Mouse (Mus musculus): Measurements from ENCODE around the gene Tmem18. TPM values are rescaled to one million over a fixed set of nuclear protein-coding genes. Genes with fewer than 3 reads are reported as not detected.

Gene Tmem18
- polyA plus RNA-seq, 1 experiment from 2014 or later: 25.8 TPM

DNA sequence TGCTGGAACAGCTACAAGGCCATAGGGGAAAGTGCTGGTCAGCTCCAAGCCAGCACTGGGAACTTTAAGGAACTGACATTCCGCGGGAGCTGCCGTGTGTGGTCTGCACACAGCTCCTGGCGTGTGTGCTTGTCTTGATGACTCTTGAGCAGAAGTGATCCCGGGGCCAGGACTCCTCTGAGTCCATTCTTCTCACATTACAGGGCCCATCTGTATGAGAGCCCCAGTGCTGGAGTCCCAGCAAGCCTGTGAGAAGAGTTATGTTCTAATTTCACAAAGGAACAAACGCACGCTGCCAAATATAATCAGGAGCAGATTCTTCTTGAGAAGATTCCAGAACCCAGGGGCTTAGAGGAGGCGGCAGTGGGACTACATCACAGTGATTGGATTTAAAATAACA is 34.2 kb downstream of the Tmem18 start:
- peaks cover 4% of the 10 kb centered on the region; the same call in 1 of the 2 replicates for H3K9me3 ChIP-seq (ENCODE audit: control insufficient read depth, low read length)
- H3K4me1 ChIP-seq (ENCODE audit: control insufficient read depth, insufficient read depth, low read length): peaks cover 8% of the 10 kb centered on the region; the same call in 1 of the 2 replicates
- ATAC-seq (ENCODE audit: insufficient number of reproducible peaks, low FRiP score, low TSS enrichment, low read depth) (no peak), DNase-seq (ENCODE audit: low spot score) (peak; percentile 61)
- WGBS: 19% methylated on average over 8 of the region's 8 CpGs
- H3K27me3 ChIP-seq (ENCODE audit: control insufficient read depth, insufficient read depth, low read length): no peaks in the 10 kb centered on the region
- 0 out of 2 replicates have a peak overlapping the region, but pooled peaks have one; percentile 21 for H3K27ac ChIP-seq (replicated peaks; ENCODE audit: low read depth, low read length)
- no peaks in the 10 kb centered on the region for H3K36me3 ChIP-seq (ENCODE audit: control insufficient read depth, insufficient read depth, low read length)
- H3K9ac ChIP-seq (ENCODE audit: low read length): no peak overlapping the region
- H3K4me3 ChIP-seq (ENCODE audit: low read depth, low read length): no peak overlapping the region
- no peak overlapping the region for H3K4me2 ChIP-seq (ENCODE audit: low read depth, severe bottlenecking)

DNA sequence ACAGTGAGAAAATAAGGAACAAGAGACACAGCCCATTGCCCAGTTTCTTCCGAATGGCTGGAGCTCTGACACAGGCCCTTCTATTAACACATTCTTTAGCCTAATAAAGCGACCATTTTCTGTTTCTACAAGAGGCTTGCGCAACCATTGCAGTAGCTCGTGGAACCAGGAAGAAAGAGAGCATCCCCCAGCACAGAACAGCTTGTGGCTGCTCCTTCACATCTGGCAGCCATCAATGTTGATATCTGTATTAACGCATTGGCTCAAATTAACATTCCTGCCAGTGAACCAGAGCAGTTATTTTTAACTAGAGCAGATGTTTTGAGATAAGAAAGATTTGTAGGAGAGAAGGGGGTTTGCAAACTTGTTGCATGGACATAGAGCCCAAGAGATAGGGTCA is 44.2 kb downstream of the Tmem18 start:
- no peaks in the 10 kb centered on the region for H3K36me3 ChIP-seq (ENCODE audit: control insufficient read depth, insufficient read depth, low read length)
- no peaks in the 10 kb centered on the region for H3K4me1 ChIP-seq (ENCODE audit: control insufficient read depth, insufficient read depth, low read length)
- no peak overlapping the region for H3K4me2 ChIP-seq (ENCODE audit: low read depth, severe bottlenecking)
- ATAC-seq (ENCODE audit: insufficient number of reproducible peaks, low FRiP score, low TSS enrichment, low read depth): no peak
- no peak for DNase-seq (ENCODE audit: low spot score)
- 48% methylated on average over 5 of the region's 5 CpGs for WGBS
- no peak overlapping the region for H3K9ac ChIP-seq (ENCODE audit: low read length)
- no peaks in the 10 kb centered on the region for H3K27me3 ChIP-seq (ENCODE audit: control insufficient read depth, insufficient read depth, low read length)
- H3K4me3 ChIP-seq (ENCODE audit: low read depth, low read length): no peak overlapping the region
- H3K9me3 ChIP-seq (ENCODE audit: control insufficient read depth, low read length): no peaks in the 10 kb centered on the region
- H3K27ac ChIP-seq (replicated peaks; ENCODE audit: low read depth, low read length): no peak overlapping the region

DNA sequence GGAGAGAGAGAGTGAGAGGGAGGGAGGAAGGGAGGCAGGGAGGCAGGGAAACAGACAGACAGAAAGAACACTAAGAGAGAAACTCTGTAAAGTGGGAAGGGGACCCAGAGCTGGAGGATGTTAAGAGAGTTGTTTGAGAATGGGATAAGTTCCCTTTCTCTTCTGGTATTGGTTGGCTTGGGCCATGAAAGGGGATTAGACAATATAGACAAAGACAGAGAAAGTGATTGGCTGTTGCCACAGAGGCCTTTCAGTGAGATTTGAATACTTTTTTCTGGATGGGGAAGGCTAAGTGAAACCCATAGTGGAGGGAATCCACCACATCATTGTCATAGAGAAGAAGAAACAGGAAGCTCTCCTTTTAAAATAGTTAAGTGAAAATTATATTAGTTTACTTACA is 50.3 kb downstream of the Tmem18 start:
- H3K9me3 ChIP-seq (ENCODE audit: control insufficient read depth, low read length): no peaks in the 10 kb centered on the region
- no peak overlapping the region for H3K27ac ChIP-seq (replicated peaks; ENCODE audit: low read depth, low read length)
- no peaks in the 10 kb centered on the region for H3K4me1 ChIP-seq (ENCODE audit: control insufficient read depth, insufficient read depth, low read length)
- no peak overlapping the region for H3K9ac ChIP-seq (ENCODE audit: low read length)
- no peaks in the 10 kb centered on the region for H3K36me3 ChIP-seq (ENCODE audit: control insufficient read depth, insufficient read depth, low read length)
- ATAC-seq (ENCODE audit: insufficient number of reproducible peaks, low FRiP score, low TSS enrichment, low read depth) (no peak), DNase-seq (ENCODE audit: low spot score) (no peak)
- H3K4me3 ChIP-seq (ENCODE audit: low read depth, low read length): no peak overlapping the region
- H3K4me2 ChIP-seq (ENCODE audit: low read depth, severe bottlenecking): no peak overlapping the region
- H3K27me3 ChIP-seq (ENCODE audit: control insufficient read depth, insufficient read depth, low read length): no peaks in the 10 kb centered on the region

Small RNA genes lying within 50 kb of the gene (microRNA-seq; reads per million reads assigned to microRNA genes)
- gene Gm25243: not detected

Other genes with a start within 250 kb of the Tmem18 start
- gene Sntg2, start 211.1 kb upstream of the Tmem18 start, polyA plus RNA-seq (2014; fragmentation: Nextera tagmentation; extraction: Ambion mirVana): 2.0 and 2.2 TPM in 2 replicates

All from limb, embryonic 11.5 days (tissue).